Mouse (Mus musculus) mature B cell (primary cell): ENCODE measurements around the gene Alkbh1.

ENCODE experiments used
- in situ Hi-C: fragments of 300-500 bp; cut with MboI; formaldehyde crosslinking; loops from 2 replicates; pipeline ENCODE4 v1.14.3; 2019

Gene Alkbh1

DNA sequence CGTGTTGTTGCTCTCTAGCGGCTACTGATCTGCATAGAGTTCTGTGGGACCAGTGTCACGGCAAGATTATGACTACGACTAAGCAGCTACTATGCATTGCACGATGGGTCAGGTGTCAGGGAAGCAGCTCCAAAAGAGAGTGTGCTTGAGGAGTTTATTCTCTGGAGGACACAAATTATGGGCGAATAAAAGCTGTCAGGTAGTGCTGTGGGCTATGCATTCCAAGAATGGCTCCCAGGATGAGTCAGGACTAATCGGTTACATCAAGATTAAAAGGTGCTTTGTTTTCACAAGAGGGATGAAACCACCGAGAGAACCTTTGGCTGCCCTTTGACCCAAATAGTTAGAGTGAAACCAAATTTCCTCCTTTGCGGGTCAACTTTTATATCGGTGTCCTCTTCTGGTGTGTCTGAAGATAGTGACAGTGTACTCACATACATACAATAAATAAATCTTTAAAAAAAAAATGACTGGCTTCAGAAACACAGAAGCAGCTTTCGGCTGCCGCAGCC lies 23.8 kb downstream of the Alkbh1 start:
- in situ Hi-C loops: no loop called here

DNA sequence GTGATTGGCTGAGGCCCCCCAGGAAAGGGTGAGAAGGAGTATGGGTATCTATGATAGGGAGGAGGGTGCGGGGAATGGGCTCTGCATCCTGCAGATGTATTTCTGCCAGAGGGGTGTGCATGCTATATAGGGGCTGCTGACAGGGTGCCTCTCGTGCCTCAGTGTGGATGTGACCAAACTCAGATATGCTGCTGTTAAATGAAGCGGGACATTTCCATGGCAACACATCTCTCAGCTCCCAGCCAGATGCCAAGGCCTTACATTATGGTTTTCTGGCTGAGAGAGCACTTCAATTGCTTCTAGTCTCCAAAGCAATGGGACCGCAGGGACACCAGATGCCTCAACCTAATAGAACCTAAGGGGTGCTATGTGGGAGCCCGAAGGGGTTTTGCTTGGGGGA lies 24.9 kb downstream of the Alkbh1 start:
- in situ Hi-C loops: no loop called here

DNA sequence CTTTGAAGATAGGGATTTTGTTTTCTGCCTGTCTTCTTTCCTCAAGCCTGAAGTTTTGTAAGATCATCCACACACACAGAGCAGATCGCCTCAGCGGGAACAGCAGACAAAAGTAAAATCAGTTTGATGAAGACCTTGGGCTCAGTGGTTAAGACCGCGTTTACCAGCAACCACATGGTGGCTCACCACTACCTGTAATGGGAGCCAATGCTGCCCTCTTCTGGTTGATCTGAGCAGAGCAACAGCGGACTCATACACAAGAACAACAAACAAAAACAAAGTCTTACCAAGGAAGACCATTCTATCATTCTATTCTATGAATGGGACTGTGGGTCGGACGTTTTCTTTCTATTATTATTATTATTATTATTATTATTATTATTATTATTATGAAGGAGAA lies 27.1 kb downstream of the Alkbh1 start:
- in situ Hi-C loops: no loop called here

DNA sequence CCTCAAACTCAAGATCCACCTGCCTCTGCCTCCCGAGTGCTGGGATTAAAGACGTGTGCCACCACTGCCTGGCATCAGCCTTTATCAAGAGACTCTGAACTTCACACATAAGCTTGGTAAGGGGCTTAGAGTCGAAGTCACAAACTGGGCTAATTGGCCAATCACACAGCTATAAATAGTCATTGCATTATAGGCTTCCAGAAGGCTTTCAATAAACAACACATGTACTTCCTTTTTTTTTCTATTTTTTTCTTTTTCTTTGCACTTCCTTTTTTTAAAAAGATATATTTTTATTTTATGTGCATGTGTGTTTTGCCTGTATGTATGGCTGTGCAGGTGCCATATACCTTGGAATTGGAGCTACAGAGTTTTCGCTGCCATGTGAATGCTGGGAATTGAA lies 28.5 kb downstream of the Alkbh1 start:
- in situ Hi-C loops: no loop called here

DNA sequence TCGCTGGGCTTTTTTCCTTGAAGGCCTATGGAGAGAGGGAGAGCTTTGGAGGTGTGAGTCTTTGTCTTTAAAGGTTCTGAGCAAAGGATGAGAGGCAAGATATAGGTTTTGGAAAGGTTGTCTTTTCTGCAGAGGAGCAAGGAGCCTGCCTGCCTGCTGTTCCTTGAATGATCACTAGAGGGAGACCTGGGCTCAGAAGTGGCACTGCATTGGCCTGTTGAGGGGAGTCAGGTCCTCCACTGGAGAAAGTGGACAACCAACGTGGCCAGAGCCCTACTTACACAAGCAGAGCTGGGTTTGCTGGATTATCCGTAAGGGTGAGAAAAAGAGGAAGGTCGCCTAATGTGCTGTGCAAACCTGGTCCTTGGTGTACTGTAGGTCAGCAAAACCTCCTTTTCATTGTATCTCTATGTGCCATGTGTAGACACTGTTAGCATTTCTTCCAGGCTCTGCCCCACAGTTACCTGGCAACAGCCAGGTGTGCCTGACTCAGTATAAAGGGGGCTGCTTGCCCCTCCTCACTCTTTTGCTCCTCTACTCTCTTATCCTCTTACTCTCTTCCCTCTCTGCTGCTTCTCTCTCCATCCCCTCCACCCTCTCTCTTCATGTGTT lies 30.5 kb downstream of the Alkbh1 start:
- in situ Hi-C loops: no loop called here

DNA sequence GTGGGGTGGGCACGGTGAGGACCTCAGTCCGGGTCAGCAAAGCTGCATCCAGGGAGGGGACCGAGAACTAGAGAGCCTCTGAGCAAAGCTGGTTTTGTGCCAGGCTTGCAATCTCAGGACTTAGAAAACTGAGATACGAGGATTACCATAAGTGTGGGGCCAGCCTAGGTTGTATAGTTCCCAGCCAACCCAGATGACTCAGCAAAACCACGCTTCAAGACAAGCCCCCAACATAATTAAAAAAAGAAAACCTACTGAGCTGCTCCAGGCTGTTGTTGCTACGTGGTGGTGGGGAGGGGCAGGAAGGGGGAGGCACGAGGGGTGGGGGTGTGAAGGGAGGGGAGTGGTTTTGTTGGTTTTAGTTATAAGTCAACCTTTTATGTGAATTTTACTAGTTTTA lies 32.8 kb downstream of the Alkbh1 start:
- in situ Hi-C loops: no loop called here

DNA sequence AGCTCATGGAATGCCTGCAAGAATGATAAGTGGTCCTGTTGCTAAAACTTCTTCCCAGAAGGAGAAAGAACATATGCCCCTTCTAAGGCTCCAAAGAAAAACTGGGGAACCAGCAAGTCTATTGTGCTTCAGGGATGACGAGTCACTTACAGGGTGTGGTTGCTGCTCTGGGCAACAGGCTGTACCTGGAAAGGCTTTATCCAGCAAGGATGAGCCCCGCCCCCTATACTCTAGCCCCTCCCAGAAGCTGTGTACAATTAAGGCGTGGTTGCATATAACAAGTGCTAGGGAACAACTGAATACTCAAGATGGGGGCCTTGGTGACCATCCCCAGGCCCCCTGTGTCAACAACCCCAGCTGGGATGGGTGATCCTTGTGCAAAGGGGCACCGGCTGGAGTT lies 34.7 kb downstream of the Alkbh1 start:
- in situ Hi-C loops: no loop called here

DNA sequence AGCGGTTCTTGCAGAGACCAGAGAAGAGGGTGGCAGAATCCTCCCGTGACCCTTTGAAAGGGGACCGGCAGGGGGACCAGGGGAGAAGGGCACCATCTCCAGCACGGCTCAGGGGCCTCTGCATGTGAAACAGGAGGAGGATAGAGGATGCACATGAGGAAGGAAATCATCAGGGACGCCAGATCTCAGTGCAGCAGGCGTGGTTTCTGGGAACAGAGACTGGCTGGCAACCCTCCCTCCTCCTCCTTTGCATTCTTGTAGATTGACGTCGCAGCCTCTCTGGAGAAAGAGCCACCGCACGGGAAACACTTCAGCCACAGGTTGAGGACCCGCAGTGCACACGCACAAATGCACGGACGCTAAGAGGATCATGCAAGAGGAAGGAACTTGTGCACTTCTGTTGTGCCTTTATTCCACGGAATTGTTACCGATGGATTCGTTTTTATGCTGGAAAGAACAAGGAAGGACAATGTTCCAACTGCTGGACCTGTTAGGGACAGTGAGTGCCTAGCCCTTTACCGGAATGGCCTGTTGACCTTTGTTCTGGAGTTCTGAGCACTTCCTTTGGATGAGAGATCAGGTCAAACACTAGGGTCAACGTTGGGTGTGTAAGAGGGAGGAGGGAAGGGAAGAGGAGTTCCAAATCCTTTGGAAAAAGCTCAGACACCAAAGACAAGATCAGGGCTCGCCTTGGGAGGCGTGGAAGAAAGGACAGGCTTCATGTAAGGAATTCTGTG lies 35.8 kb downstream of the Alkbh1 start:
- in situ Hi-C loops: no loop called here

DNA sequence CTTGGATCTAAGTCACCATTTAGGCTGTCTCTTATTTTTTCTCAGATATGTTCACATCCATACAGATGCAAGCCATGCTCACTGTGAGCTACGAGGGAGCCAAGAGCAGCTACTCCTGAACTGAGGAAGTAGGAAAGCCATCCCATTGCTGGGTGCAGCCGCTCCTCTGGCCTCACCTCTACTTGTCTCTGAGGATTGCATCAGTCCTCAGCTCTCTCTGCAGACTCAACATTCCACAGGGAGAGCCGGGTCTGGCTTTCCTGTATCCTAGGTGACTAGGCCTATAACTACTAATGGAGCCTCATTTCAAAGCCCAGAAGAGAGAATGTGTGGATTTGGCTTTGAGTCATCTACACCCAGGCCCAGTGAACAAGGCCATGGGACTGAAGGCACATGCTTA lies 38.1 kb downstream of the Alkbh1 start:
- in situ Hi-C loops: no loop called here

DNA sequence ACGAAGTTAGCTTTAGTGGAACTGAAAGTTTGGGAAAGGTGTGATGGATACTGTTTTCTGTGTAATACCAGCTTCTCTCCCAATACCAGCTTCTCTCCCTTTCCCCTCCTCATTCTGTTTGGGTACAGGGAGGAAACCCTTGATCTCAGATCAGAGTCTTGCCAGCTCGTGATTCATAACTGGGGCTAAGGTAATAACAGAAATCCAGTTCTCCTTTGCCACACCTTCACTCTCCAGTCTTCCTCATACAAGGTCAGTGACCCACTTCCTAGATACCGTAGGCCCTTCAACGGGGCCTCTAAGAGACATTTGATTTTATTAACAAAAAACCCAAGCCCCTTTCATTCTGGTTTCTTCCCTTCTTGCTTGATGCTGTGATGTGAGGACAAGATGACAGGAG lies 38.7 kb downstream of the Alkbh1 start:
- in situ Hi-C loops: no loop called here

DNA sequence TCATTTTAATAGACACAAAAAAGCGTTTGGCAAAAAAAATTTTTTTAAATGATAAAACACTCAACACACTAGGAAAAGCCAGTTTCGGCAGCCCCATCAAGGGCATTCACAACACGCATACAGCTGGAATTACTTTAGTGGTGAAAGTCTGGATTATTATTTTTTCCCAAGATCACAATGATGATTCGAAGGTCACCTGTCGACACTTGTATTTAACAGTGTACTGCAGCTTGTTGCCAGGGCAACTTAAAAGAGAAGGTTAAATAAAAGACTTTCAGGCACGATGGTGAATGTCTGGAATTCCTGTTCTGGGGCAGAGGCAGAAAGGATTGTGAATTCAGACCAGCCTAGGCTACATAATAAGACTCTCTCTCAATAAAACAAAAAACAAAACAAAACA lies 41.9 kb downstream of the Alkbh1 start:
- in situ Hi-C loops: no loop called here

DNA sequence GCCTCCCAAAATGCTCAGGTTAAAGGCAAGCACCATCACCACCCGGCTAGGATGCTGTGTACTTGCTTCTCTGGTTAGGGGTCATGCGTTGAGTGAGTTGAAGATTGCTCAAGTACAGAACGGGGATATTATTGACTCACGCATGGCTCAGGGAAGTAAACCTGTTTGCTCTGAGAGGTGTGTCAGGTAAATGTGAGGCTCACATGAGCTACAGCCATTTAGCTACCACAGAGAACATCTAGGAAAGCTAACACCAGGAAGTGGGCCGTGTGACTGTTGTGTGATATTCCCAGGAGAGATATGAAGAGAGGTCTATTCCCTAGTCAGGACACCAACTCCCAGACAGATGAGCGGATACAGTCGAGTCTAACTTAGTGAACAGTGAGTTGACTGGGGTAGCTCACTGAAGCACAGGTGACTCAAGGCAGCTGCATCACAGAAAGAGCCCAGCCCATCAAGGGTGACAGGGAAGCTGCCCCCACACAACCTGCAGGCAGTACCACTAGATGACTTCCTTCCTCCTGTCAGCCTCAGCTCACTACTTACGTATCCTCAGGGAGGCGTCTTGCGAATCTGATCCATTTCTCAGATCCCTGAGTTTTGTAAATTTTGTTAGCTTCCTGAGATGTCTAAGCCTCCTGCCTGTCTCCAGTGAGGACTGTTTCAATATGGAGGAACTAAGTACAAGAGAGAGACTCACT lies 44.5 kb downstream of the Alkbh1 start:
- in situ Hi-C loops: no loop called here

DNA sequence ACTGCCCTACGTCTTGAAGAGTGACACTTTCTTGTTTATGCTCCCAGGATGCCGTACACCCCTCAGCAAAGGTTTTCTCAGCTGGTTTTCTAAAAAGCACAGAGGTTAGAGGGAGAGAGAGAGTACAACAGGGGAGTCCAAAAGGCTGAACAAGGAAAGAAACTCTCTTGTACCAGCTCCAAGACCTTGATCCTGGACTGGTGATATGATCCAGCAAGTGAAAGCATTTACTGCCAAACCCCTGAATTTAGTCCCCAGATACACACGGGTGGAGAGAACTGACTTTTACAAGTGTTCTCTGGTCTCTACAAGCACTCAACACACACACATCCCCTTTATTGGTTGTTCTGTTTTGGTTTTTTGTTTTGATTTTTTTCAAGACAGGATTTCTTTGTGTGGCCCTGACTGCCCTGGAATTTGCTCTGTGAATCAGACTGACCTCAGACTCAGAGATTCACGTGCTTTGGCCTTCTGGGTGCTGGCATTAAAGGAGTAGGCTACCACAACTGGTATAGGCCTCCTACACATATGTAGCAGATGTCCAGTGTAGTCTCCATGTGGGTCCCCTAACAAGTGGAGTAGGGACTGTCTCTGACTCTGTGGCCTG lies 45.9 kb downstream of the Alkbh1 start:
- in situ Hi-C loops: no loop called here

DNA sequence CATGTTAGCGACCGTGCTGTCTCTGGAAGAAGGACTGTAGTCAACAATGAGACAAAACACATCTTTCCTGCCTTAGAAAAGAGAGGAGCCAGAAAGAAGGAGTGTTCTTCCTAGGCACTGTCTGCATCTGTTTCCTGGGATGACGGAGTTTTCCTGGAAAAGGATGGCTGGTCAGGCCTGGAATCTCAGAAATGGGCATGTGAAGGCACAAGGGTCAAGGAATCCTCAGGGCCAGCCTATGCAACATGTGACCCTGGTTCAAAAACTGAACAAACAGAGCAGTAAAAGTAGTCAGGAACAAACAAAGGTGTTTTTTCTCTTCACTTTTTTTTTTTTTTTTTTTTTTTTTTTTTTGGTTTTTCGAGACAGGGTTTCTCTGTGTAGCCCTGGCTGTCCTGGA lies 46.7 kb downstream of the Alkbh1 start:
- in situ Hi-C loops: no loop called here

DNA sequence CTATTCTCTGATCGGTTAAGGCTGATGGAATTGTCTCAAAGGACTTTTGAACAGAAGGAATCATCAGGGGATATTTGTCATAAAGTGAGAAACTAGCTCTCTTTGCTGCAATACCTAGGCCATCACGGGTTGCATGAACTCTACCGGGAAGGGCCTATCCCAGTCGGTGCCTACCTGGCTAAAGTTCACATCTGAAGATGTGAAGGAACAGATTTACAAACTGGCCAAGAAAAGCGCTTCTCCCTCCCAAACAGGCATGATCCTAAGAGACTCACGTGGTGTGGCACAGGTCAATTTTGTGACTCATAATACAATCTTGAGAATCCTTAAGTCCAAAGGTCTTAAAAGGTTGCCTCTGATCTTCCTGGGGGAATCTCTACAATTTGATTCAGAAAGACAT lies 49.5 kb downstream of the Alkbh1 start:
- in situ Hi-C loops: no loop called here

DNA sequence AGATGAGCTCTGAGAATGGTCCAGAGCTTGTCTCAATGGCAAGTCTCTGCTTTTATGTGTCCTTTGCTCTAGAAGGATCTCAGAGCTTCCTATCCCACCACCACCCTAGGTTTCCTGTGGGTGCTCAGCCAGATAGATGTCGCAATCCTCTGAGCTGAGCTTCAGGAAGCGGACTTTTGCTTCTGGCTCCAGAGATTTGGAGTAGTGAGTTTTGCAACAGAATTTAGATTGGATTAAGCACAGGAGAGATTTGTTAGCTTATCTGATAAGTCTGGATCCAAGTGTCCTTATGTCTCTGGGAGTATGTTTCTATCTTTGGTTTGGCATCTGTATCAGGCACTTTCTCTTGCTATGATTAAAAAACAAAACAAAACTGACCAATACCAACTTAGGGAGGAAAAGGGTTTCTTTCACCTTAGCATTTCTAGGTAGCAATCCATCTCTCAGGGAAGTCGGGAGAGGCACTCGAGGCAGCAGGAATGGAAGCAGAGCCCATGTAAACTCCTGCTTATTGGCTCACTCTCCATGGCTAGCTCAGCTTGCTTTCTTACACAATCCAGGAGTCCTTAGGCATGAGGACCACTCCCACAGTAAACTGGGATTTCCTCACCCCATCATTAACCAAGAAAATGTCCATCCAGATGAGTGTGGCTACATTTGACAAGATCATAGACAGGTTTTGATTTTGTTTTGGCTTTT lies 50.2 kb downstream of the Alkbh1 start:
- in situ Hi-C loops: no loop called here

DNA sequence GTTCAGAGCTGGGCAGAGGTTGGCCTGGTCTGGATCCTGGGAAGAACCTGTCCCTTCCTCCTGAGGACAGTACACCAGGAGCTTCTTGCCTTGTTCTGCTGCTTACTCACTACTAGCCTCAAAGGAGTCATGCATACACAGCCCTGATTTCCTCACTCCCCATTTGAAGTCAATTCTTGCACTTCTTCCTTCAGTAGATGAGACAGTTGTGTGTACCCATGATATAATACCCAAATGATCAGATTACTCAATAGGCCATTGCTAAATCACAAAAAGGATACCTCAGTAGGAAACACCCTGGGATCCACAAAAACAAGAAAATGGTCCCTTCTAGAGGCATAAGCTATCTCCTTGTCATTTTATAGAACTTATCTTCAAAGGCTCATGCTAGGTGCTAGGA lies 52.5 kb downstream of the Alkbh1 start:
- in situ Hi-C loops: no loop called here

DNA sequence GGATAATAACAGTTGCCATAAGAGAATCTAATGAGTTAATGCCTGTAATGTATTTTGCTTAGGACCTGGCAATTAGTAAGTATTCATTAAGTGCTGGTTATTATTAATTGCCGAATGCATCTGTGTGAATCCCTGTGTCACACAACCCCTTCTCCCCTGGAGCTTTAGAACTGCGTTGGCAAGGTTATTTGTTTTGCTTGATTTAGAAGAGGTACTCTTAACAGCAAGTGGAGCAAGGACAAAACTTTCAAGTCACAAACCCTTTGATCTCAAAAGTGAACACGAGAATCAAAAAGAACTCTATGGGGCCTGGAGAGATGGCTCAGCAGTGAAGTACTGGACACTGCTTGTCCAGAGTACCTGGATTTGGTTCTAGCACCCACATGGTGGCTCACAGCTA lies 54.6 kb downstream of the Alkbh1 start:
- in situ Hi-C loops: no loop called here

DNA sequence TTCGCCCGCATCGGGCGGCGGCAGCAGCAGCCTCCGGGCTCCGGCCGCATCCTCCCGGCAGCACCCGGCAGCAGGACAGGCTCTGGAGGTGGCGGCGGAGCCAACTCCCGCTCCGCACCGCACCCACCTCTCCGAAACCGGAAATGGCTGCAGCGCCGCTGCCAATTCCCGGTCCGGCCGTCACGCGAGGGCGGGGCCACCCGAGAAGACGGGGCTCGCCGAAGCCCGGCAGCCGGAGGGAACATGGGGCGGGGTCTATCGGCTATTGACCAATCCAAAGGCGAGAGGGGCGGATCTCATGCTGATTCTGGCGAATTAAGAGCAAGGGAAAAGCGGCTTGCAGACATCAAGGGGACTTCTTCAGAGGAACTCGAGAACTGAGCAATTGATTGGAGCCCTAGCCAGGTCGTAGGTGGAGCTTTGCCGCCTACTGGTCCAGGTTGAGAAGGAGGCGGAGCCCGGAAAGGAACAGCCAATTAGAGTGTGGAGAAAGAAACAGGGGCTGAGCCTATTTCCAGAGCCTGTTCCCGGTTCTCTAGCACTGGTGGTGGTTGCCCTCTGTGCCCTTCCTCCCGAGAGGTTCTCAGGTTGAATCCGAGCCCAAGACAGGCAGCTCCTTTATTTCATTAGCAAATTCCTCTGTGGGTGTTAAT lies 55.6 kb downstream of the Alkbh1 start, which contains the start of gene Sptlc2:
Sptlc2 (minus strand) TSS at position 234 of the 653 bp plus-strand sequence.
- in situ Hi-C loops: no loop called here

DNA sequence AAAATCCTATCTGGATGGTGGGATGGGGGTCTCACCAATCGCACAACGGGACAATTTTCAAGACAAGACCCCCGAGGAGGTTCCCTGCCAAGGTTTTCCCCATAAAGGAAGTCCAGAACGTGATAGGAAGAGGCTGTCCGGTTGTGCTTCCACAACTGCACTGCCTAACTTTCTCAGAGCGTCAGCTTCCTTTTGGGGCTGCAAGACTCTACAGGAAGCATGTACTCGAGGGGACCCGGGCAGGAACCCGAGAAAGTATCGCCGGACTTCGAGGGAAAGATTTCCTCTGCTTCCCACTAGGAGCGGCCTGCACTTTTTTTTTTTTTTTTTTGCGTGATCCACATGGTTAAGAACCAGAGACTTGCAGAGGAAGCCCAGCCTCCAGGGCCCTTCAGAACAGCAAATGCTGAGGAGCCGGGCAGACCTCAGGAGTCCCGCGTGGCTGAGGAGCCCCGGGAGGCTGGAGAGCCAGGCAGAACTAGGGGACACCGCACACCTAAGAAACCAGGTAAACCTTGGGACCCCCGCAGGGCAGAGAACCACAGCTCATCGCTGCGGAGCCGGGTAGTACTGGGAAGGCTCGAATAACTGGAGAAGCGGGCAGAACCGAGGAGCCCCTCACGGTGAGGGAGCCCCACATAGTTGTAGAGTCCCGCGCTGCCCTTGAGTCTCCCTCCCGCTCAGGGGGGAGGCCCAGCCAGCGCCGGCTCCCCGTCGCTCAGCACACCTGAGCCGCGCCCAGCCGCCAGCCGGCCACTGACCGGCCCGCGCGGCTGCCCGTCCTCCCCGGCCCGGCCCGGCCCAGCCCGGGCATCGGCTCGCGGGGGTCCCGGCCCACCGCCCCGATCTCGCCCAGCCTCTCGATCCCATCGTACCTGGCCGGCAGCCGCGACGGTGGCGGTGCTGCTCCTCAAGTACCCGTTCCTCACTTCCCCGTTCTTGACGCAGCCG lies 56.4 kb downstream of the Alkbh1 start:
- in situ Hi-C loops: no loop called here
